Mouse (Mus musculus) MEL (cell line): Measurements from ENCODE around the gene Mast3.

Experiments used
- CTCF ChIP-seq, 3 experiments: IDR thresholded peaks in 2 of 3; conservative IDR thresholded peaks in 1 of 3; 2 replicates each; pipeline ENCODE4 v1.5.1; 2011 to 2012; ENCODE audit warnings: low read length in 3 of 3, low read depth in 2 of 3, mild to moderate bottlenecking in 2 of 3, improper control_type of control experiment in 1 of 3, inconsistent platforms in 1 of 3, mixed read lengths in 1 of 3, moderate library complexity in 1 of 3; ENCODE audit not compliant: control insufficient read depth in 1 of 3, insufficient read depth in 1 of 3, poor library complexity in 1 of 3, severe bottlenecking in 1 of 3
- EP300 ChIP-seq, 2 experiments: IDR thresholded peaks; 2 replicates each; pipeline ENCODE4 v1.6.1; 2011; ENCODE audit warnings: improper control_type of control experiment in 2 of 2, low read length in 2 of 2, low read depth in 1 of 2, mild to moderate bottlenecking in 1 of 2
- GATA1 ChIP-seq: IDR thresholded peaks from 2 replicates; pipeline ENCODE4 v1.6.1; 2011; ENCODE audit warnings: low read depth, low read length, improper control_type of control experiment
- JUND ChIP-seq: IDR thresholded peaks from 2 replicates; pipeline ENCODE4 v1.6.1; 2011; ENCODE audit warnings: low read depth, mild to moderate bottlenecking, improper control_type of control experiment, low read length
- POLR2A ChIP-seq, 2 experiments: IDR thresholded peaks; 2 replicates each; pipeline ENCODE4 v1.6.1; 2011 to 2012; ENCODE audit warnings: low read length in 2 of 2, mild to moderate bottlenecking in 2 of 2, control low read depth in 1 of 2, improper control_type of control experiment in 1 of 2, low read depth in 1 of 2, moderate library complexity in 1 of 2; ENCODE audit not compliant: control insufficient read depth in 1 of 2, insufficient read depth in 1 of 2, poor library complexity in 1 of 2
- ZNF384 ChIP-seq: IDR thresholded peaks from 2 replicates; pipeline ENCODE4 v1.6.1; 2012; ENCODE audit warnings: low read depth, mild to moderate bottlenecking, inconsistent platforms, low read length, improper control_type of control experiment

DNA sequence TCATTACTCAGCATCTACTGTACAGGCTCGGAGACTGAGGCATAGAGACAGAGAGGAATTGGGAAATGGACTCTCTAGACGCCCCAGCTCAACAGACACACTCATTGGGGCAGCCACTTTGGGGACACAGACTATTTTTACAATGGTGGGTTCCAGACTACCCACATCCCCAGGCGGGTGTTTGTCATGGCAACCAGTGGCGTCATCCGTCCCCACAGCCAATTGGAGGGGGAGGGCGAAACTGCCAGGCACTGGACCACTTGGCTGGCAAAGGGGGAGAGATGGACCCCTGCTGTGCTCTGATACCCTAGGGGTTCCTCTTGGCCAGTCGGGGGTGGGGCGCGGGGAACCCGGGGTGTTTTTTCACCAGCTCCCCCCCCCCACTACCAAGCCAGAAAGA lies 4.2 kb downstream of the Mast3 start:
- TF ChIP-seq JUND (no peak), EP300 (IDR thresholded peaks at IDR 0.05; ENCODE audit: low read depth in 1 of 2, low read length in 2 of 2) (no peak), CTCF (IDR thresholded peaks at IDR 0.05 in 2 of 3, conservative IDR thresholded peaks at IDR 0.05 in 1 of 3; ENCODE audit: control insufficient read depth in 1 of 3, insufficient read depth in 1 of 3, low read depth in 2 of 3, low read length in 3 of 3, poor library complexity in 1 of 3, severe bottlenecking in 1 of 3) (no peak), POLR2A (IDR thresholded peaks at IDR 0.05; ENCODE audit: control insufficient read depth in 1 of 2, insufficient read depth in 1 of 2, low read depth in 1 of 2, low read length in 2 of 2, poor library complexity in 1 of 2) (no peak), GATA1 (no peak), ZNF384 (no peak)
